Mouse (Mus musculus) neural tube, embryonic 11.5 days (tissue): ENCODE measurements around the gene Entpd3. TPM values are rescaled to one million over a fixed set of nuclear protein-coding genes. Genes with fewer than 3 reads are reported as not detected.

ENCODE experiments used
- polyA plus RNA-seq: library from polyadenylated mRNA; unstranded; fragments of >200 nt; fragmentation: Nextera tagmentation; extraction: Ambion mirVana; gene quantifications from 2 replicates; pipeline ENCODE4 v1.2.1, GENCODE M21; 2014

Entpd3 gene
- polyA plus RNA-seq, 1 experiment from 2014 or later, result 0.17 TPM

Other genes with a start within 250 kb of the Entpd3 start
- gene Myrip, start 238.3 kb upstream of the Entpd3 start, polyA plus RNA-seq, result 0.88 and 1.4 TPM in 2 replicates
- gene Eif1b, start 47.6 kb upstream of the Entpd3 start, polyA plus RNA-seq, result 248 and 271 TPM in 2 replicates
- gene Rpl14, start 31.6 kb downstream of the Entpd3 start, polyA plus RNA-seq, result 750 and 805 TPM in 2 replicates